Mouse (Mus musculus) ES-E14 (cell line): Measurements from ENCODE around the gene Serpinb9f.
"Not testable (repeated sequence)": the region's sequence is repeated elsewhere in the genome, so short reads cannot be mapped to it uniquely, and the experiment has no call there.

Experiments used
- CHD2 ChIP-seq: IDR thresholded peaks from 2 replicates; pipeline ENCODE4 v1.6.1; 2014; ENCODE audit warnings: mild to moderate bottlenecking, low read depth, low read length, inconsistent platforms
- ZC3H11A ChIP-seq: IDR thresholded peaks from 2 replicates; pipeline ENCODE4 v1.6.1; 2012; ENCODE audit warnings: low read depth, mild to moderate bottlenecking, inconsistent platforms, low read length, borderline replicate concordance
- ZNF384 ChIP-seq: IDR thresholded peaks from 2 replicates; pipeline ENCODE4 v1.6.1; 2012; ENCODE audit warnings: low read depth, low read length, inconsistent platforms

DNA sequence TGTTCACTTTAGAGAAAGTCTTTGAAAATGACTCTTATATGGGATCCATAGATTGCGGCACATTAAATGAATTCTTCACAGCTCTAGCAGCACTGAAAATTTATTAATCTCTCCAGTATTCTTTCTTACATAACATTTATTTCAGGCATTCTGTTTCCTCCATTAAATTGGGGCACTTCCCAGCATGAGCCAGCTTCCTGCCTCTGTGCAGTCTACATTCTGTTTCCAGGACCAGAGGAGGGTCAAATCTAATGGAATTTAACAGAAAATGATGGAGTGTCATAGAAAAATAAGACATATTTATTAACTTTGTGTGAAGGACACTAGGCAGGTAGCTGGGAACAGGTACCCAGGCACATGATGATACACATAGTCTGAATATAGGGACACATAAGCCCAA lies 32.8 kb downstream of the Serpinb9f start:
- not testable (repeated sequence) for TF ChIP-seq ZNF384, ZC3H11A, CHD2
